Mouse (Mus musculus) G1E (cell line): ENCODE data around the gene Cdkl5.

Source experiments
- CTCF ChIP-seq: IDR thresholded peaks from 2 replicates; pipeline ENCODE4 v1.5.1; 2012; ENCODE audit warnings: low read depth, low read length, inconsistent platforms, mixed read lengths
- GATA1 ChIP-seq: IDR thresholded peaks from 2 replicates; pipeline ENCODE4 v1.6.1; 2012; ENCODE audit warnings: borderline replicate concordance, low read length, inconsistent platforms, mixed read lengths

- no peak for TF ChIP-seq CTCF
- no peak for TF ChIP-seq GATA1
These were observed 37.9 kb upstream of the Cdkl5 start for GRCm38 (mm10) chrX:161032423-161032822.
